Mouse (Mus musculus): ENCODE results near the gene Lin28a. TPM values are rescaled to one million over a fixed set of nuclear protein-coding genes. Genes with fewer than 3 reads are reported as not detected.

The Lin28a gene
- 0.18 TPM in 1 of 2 replicates, not detected in the other for total RNA-seq (2017)

- ATAC-seq (replicated peaks; ENCODE audit: low read depth, poor library complexity, severe bottlenecking): no peak
Measured at GRCm38 (mm10) chr4:134018779-134019145, at the start of gene Lin28a. Gene Lin28a (minus strand): TSS chr4:134018841.

GRCm38 (mm10) chr4:134067833-134068544, 49.3 kb upstream of the Lin28a start:
- no peak for ATAC-seq (replicated peaks; ENCODE audit: low read depth, poor library complexity, severe bottlenecking)

GRCm38 (mm10) chr4:134067383-134067782, 48.7 kb upstream of the Lin28a start:
- no peak for ATAC-seq (replicated peaks; ENCODE audit: low read depth, poor library complexity, severe bottlenecking)

GRCm38 (mm10) chr4:134065431-134066004, 46.9 kb upstream of the Lin28a start:
- ATAC-seq (replicated peaks; ENCODE audit: low read depth, poor library complexity, severe bottlenecking): no peak

GRCm38 (mm10) chr4:134062561-134062960, 43.9 kb upstream of the Lin28a start:
- no peak for ATAC-seq (replicated peaks; ENCODE audit: low read depth, poor library complexity, severe bottlenecking)

- no peak for ATAC-seq (replicated peaks; ENCODE audit: low read depth, poor library complexity, severe bottlenecking)
Measured at GRCm38 (mm10) chr4:134061944-134062446, 43.4 kb upstream of the Lin28a start.

GRCm38 (mm10) chr4:134061166-134061830, 42.7 kb upstream of the Lin28a start:
- no peak for ATAC-seq (replicated peaks; ENCODE audit: low read depth, poor library complexity, severe bottlenecking)

- no peak for ATAC-seq (replicated peaks; ENCODE audit: low read depth, poor library complexity, severe bottlenecking)
Measured at GRCm38 (mm10) chr4:134060135-134060865, 41.7 kb upstream of the Lin28a start, which contains the start of gene Crybg2. Gene Crybg2 (plus strand): TSS chr4:134060815.

- no peak for ATAC-seq (replicated peaks; ENCODE audit: low read depth, poor library complexity, severe bottlenecking)
Measured at GRCm38 (mm10) chr4:134058908-134059307, 40.3 kb upstream of the Lin28a start.

GRCm38 (mm10) chr4:134058166-134058715, 39.6 kb upstream of the Lin28a start:
- ATAC-seq (replicated peaks; ENCODE audit: low read depth, poor library complexity, severe bottlenecking): peak; percentile 11; the same call in 1 of the 2 replicates

GRCm38 (mm10) chr4:134053538-134053937, 34.9 kb upstream of the Lin28a start, which contains the start of gene Zfp683:
Gene Zfp683 (plus strand): TSS chr4:134053838.
- ATAC-seq (replicated peaks; ENCODE audit: low read depth, poor library complexity, severe bottlenecking): no peak

- peak; percentile 85 for ATAC-seq (replicated peaks; ENCODE audit: low read depth, poor library complexity, severe bottlenecking)
Measured at GRCm38 (mm10) chr4:134052560-134052959, 33.9 kb upstream of the Lin28a start.

GRCm38 (mm10) chr4:134051912-134052311, 33.3 kb upstream of the Lin28a start:
- no peak for ATAC-seq (replicated peaks; ENCODE audit: low read depth, poor library complexity, severe bottlenecking)

GRCm38 (mm10) chr4:134047648-134048047, 29.0 kb upstream of the Lin28a start:
- ATAC-seq (replicated peaks; ENCODE audit: low read depth, poor library complexity, severe bottlenecking): no peak

- ATAC-seq (replicated peaks; ENCODE audit: low read depth, poor library complexity, severe bottlenecking): no peak
Measured at GRCm38 (mm10) chr4:134043041-134043440, 24.4 kb upstream of the Lin28a start.

- ATAC-seq (replicated peaks; ENCODE audit: low read depth, poor library complexity, severe bottlenecking): peak; percentile 87
Measured at GRCm38 (mm10) chr4:134041317-134042123, 22.9 kb upstream of the Lin28a start.

GRCm38 (mm10) chr4:134035953-134036352, 17.3 kb upstream of the Lin28a start:
- ATAC-seq (replicated peaks; ENCODE audit: low read depth, poor library complexity, severe bottlenecking): peak; percentile 76

- no peak for ATAC-seq (replicated peaks; ENCODE audit: low read depth, poor library complexity, severe bottlenecking)
Measured at GRCm38 (mm10) chr4:134025802-134026201, 7.2 kb upstream of the Lin28a start.

GRCm38 (mm10) chr4:134020621-134021020, 2.0 kb upstream of the Lin28a start:
- peak; percentile 90 for ATAC-seq (replicated peaks; ENCODE audit: low read depth, poor library complexity, severe bottlenecking)
